Mouse (Mus musculus): ENCODE data around the gene Wdr4.
"Not testable (repeated sequence)": the region's sequence is repeated elsewhere in the genome, so short reads cannot be mapped to it uniquely, and the experiment has no call there.

Gene Wdr4

GRCm38 (mm10) chr17:31519946-31520838, at the start of gene Wdr4, which contains the start of gene Ndufv3:
TSS of gene Wdr4 (minus strand) at chr17:31519980.
TSS of gene Ndufv3 (plus strand) at chr17:31520115.
- DNase-seq: peak; percentile 100

- no peak for DNase-seq
Measured at GRCm38 (mm10) chr17:31566276-31566675, 46.5 kb upstream of the Wdr4 start.

DNA sequence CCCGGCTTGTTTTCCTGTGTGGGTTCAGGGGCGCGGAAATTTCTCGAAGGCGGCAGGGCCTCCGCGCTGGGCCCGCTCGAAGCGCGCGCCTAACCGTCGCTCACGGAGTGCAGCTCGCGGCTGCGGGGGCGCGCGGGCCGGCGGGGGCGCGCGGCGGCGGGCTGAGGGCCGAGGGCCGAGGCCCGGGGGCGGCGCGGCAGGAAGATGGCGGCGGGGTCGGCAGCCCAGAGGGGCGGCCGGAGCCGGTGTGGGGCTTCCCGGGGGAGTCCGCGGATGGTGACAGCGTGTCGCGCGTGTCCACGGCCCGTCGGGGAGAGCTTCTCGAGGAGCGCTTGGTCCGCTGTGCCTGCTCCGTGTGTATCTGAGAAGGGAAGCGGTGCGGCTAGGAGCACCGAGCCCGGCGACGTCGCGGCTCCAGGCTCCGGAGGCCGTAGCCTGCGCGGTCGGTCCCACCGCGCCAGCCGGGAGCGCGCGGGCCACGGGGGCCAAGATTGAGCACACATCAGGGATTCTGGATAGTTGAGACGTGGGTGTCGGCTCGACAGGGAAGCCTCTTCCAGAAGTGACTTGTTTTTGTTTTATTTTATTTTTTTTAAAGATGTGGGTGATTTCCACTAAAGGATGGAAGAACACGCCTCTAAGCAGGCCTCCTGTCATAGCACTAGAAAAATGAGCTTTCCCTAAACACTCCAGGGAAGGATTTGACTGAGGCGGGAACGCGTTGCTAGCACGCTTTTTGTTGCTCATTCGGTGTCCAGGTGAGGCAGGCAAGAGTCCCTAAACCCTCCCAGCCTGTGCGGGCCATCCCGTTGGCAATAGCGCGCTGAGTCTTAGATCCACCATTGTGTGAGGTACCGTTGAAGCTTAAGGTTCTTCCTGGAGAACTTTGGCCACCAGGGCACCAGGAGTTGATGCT, 45.6 kb upstream of the Wdr4 start:
- DNase-seq: peak; percentile 89

DNA sequence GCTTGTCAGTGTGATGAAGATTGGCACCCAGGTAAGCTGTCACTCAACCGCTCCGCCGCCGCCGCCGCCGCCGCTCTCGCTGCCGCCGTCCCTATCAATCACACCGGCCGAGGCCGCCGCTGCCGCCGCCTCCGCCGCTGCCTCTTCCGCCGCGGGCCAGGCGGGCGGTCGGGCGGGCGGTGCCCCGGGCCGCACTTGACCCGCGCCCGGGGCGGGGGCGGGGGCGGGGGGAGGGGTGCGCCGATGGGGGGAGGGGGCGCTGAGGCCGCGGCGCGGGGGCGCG, 45.0 kb upstream of the Wdr4 start:
- DNase-seq: no peak

DNA sequence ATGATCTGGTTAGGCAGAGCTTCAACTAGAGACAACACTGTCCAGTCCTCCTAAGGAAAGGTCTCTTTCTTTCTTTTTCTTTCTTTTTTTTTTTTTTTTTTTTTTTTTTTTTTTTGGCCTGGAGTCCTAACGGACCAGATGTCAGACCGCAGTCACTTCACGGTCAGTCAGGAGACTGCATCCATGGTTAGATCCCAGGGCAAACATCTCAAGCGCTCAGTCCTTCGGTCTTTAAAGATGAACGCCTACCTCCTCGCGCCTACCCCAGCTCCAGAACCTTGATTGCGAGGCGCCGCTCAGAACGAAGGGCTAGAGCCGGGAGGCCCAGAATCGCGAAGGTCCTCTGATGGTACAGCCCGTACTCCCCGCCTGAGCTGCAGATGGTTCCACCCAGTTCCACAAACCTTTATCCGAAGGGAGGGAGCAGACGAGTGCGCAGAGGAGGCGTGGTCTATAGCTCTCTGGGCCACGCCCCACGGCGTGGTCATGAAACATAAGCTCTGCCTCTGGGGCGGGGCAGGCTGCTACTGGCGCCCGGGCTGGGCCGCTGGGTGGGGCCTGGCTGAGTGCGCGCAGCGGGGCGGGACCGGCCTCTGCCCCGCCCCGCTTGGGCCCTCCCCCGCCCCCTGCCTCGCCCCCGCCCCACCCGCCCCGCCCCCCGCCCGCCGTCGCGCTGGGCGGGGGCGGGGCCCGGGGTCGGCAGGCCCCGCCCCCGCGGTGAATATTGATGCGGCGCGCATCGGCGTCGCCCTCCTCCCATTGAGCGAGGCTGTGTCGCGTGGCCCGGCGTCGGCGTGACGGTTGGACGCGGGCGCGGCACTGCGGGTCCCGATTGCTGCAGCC, 44.5 kb upstream of the Wdr4 start, which contains the start of gene Pknox1:
Gene Pknox1 (plus strand): TSS at position 720 of the 843 bp plus-strand sequence.
- DNase-seq: peak; percentile 100

DNA sequence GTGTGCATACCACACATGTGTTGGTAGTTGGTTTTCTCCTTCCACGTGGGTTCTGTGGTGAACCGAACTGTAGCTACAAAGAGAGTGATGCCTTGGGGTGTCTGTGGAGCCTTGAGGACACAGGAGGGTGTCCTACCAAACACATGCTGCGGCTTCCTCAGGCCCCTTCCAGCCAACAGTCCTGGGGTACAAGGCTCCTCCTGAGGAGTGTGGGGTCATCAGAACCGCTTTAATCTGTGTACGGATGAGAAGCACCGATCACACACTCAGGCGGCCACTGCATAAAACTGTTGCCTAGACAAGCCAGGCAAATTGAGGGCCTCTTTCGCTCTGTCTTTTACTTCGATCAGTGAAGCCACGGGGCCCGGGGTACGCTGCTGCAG, 43.8 kb upstream of the Wdr4 start:
- peak; percentile 64 for DNase-seq

GRCm38 (mm10) chr17:31559021-31559789, 39.4 kb upstream of the Wdr4 start:
- DNase-seq: no peak

GRCm38 (mm10) chr17:31557947-31558542, 38.3 kb upstream of the Wdr4 start:
- DNase-seq: peak; percentile 27

DNA sequence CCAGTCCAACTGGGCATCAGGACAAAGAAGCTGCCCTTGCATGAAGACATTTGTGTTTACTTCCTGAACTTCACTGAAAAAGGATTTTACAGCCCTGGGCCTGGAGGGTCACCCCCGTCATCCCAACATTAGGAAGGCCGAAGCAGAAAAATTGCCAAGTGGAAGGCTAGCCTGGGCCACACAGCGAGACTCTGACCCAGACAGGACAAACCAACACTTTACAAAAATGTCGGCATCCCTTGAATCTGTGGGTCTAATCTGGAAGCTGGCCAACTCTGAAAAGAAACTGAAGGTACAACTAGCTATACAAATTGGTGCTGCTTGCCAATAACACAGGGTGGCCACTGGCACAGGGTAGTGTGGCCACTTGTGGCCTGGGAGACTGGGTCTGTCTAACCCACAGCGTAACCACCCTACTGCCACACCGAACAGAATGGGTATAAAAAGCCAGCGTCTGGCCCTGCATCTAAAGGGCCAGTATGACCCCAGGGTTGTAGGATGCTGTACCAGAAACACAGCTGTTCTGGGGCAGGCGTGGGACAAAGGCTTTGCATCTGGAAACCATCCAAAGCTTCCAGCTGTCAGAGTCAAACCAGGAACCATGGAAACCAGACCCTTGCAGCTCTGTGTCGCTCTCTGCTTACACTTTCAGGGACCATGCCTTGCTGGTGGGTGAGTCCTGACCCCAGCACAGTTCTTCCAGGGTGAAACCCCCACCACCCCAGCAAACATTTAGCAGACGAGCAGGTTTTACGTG, 37.5 kb upstream of the Wdr4 start:
- DNase-seq: no peak

- DNase-seq: no peak
Measured at GRCm38 (mm10) chr17:31556253-31556652, 36.5 kb upstream of the Wdr4 start.

DNA sequence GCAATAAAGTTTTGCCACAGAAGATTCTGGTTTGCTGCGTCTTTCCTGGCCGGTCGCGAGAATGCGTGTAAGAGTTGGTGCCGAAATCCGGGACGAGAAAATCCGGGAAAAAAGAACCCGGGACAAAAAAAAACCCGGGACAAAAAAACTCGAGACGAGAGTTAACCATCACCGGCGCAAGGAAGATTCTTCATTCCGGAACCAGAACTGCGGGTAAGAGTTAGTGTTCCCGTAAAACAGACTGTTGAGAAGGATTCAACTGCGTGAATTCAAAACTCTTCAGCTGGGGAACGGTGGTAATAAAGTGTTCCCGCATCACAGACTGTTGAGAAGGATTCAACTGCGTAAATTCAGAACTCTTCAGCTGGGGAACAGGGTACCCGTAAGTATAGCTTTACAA, 32.8 kb upstream of the Wdr4 start:
- not testable (repeated sequence) for DNase-seq

GRCm38 (mm10) chr17:31549389-31549788, 29.6 kb upstream of the Wdr4 start:
- no peak for DNase-seq

GRCm38 (mm10) chr17:31547974-31548373, 28.2 kb upstream of the Wdr4 start:
- DNase-seq: no peak

- no peak for DNase-seq
Measured at GRCm38 (mm10) chr17:31546444-31547196, 26.8 kb upstream of the Wdr4 start.

DNA sequence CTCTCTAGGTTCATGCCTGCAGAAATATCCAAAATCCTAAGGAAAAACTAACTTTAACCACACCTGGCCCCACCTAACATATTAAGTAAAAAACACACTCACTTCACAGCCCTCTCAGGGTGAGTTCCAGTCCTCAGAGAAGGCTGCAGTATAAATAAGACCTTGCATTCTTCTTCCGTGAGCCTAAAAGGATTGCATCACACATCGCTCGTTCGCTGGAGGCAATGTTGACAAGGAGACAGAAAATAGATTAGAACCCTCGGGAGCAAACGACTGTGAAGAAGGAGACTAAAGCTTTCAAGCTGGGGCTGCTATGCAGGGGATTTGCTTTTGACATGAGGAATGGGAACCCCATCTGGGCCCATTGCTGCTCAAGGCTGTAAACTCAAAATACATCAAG, 23.8 kb upstream of the Wdr4 start:
- DNase-seq: no peak

DNA sequence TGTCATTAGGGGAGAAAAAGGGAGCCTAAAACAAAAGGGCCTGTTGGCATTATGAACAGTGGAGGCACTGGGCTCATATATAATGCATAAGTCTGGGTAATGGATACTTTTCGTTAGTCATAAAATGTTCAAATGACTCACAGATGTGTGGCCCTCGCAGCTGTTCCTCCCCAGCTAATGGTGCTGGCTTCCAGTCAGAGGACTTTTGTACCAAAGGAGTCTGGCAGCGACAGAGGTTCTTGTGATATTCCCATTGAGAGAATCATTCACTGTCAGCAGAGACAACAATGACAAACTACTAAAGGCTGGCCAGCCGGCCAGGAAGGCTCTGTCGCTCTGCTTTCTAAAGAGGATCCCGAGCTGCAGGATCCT, 21.7 kb upstream of the Wdr4 start:
- DNase-seq: no peak

GRCm38 (mm10) chr17:31540809-31541459, 21.2 kb upstream of the Wdr4 start:
- DNase-seq: no peak

GRCm38 (mm10) chr17:31540101-31540500, 20.3 kb upstream of the Wdr4 start:
- DNase-seq: no peak

DNA sequence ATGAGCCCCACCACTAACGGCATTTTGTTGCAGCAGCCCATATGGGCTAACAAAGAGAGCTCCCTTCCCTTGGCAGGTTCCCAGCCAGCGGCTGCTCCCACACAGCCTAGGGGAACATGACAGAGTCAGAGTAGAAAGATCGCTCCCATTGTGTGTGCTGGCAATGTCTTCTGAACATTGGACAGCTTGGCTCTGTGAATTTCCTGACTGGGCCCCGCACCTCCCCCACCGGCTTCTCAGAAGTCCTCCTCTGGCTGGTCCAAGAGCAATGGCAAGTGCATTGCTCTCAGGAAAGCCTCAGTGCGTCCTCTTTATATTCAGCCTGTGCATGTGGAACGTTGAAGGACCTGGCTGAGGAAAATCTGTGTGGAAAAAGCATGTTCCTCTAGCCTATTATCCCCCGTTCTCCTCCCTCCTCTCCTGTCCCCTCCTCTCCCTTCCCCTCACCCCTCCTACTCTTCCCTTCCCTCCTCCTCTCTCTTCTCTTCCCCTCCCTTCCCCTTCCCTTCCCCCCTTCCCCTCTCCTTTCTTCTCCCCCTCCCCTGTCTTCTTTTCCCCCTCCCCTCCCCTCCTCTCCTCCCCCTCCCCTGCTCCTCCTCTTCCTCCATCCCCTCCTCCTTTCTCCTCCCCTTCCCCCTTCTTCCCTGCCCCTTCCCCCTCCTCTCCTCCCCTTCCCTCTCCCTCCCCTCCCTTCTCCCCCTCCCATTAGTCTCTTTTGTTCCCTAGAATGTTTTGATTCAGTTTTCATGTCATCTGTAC, 16.3 kb upstream of the Wdr4 start:
- no peak for DNase-seq
